Mouse (Mus musculus) lung, postnatal 0 days (tissue): ENCODE measurements at regions not wholly inside any gene's neighbourhood (a gene's known extent, or its start where the extent isn't known, plus 50 kb on each side); places are given as distances from the start of the nearest gene placed in this dataset.
A peak's percentile ranks its signal among the peaks of the same experiment; 100 is the strongest.

ENCODE experiments used
- ATAC-seq: fragments of 200-750 bp; cut with Nextera tagmentation; 2 replicates; pipeline ENCODE4 v1.8.0; 2017; ENCODE audit warnings: moderate library complexity
- DNase-seq: peaks from one replicate; pipeline ENCODE4 v3.0.0-alpha.2; 2016; ENCODE audit warnings: low spot score
- H3K27ac ChIP-seq: fragments of 300-500 bp; sonication (generic); 2 replicates; pipeline ENCODE4 v1.5.1; 2014; ENCODE audit warnings: antibody characterized with exemption, mild to moderate bottlenecking, low read length, mixed read lengths
- H3K27me3 ChIP-seq: fragments of 300-500 bp; sonication (generic); replicated peaks from 2 replicates; pipeline ENCODE4 v1.6.1; 2014; ENCODE audit warnings: low read length, mixed read lengths; ENCODE audit not compliant: insufficient read depth
- H3K36me3 ChIP-seq: fragments of 300-500 bp; sonication (generic); 2 replicates; pipeline ENCODE4 v1.6.1; 2014; ENCODE audit warnings: low read length, mixed read lengths; ENCODE audit not compliant: insufficient read depth
- H3K4me1 ChIP-seq: fragments of 300-500 bp; sonication (generic); 2 replicates; pipeline ENCODE4 v1.6.1; 2014; ENCODE audit warnings: antibody characterized with exemption, low read depth, low read length, mixed read lengths; ENCODE audit not compliant: insufficient read depth
- H3K4me2 ChIP-seq: fragments of 300-500 bp; sonication (generic); replicated peaks from 2 replicates; pipeline ENCODE4 v1.6.1; 2014; ENCODE audit warnings: low read depth, mild to moderate bottlenecking, low read length, moderate library complexity, mixed read lengths
- H3K4me3 ChIP-seq: fragments of 300-500 bp; sonication (generic); 2 replicates; pipeline ENCODE4 v1.5.1; 2014; ENCODE audit warnings: low read depth, low read length
- H3K9ac ChIP-seq: fragments of 300-500 bp; sonication (generic); replicated peaks from 2 replicates; pipeline ENCODE4 v1.6.1; 2014; ENCODE audit warnings: low read depth, mild to moderate bottlenecking
- H3K9me3 ChIP-seq: fragments of 300-500 bp; sonication (generic); 2 replicates; pipeline ENCODE4 v1.6.1; 2016; ENCODE audit warnings: low read length, mixed read lengths
- CTCF ChIP-seq: IDR thresholded peaks from 2 replicates; pipeline ENCODE4 v1.5.1; 2016; ENCODE audit warnings: antibody characterized with exemption, mild to moderate bottlenecking
- EP300 ChIP-seq: IDR thresholded peaks from 2 replicates; pipeline ENCODE4 v1.6.1; 2016; ENCODE audit warnings: antibody characterized with exemption, mild to moderate bottlenecking, control low read depth
- WGBS: fragments of 180-500 bp; shearing (Covaris S2); extraction: QIAGEN DNeasy Blood & Tissue Kit; methylation state at CpG from one replicate; pipeline ENCODE4 v1.1.7; 2014; 5-methylcytosine and 5-hydroxymethylcytosine counted together

GRCm38 (mm10) chr11:25026786-25027185, 948.9 kb downstream of the Bcl11a start:
- no peak overlapping the region for H3K4me3 ChIP-seq
- 49% methylated on average over 4 of the region's 4 CpGs for WGBS
- DNase-seq: no peak
- no peaks in the 10 kb centered on the region for H3K27me3 ChIP-seq
- H3K27ac ChIP-seq: no peak overlapping the region
- no peaks in the 10 kb centered on the region for H3K4me1 ChIP-seq
- no peak overlapping the region for H3K9ac ChIP-seq
- no peaks in the 10 kb centered on the region for H3K9me3 ChIP-seq
- TF ChIP-seq EP300: no peak
- no peak for TF ChIP-seq CTCF
- H3K4me2 ChIP-seq: no peak overlapping the region
- no peak for ATAC-seq
- H3K36me3 ChIP-seq: no peaks in the 10 kb centered on the region

- Histone ChIP-seq H3K4me2 (no peak overlapping the region), H3K9ac (no peak overlapping the region), H3K4me3 (no peak overlapping the region), H3K27me3 (no peaks in the 10 kb centered on the region), H3K27ac (no peak overlapping the region), H3K4me1 (no peaks in the 10 kb centered on the region), H3K9me3 (no peaks in the 10 kb centered on the region), H3K36me3 (no peaks in the 10 kb centered on the region)
- 24% methylated on average over 4 of the region's 4 CpGs for WGBS
- TF ChIP-seq EP300 (no peak), CTCF (no peak)
- DNase-seq (no peak), ATAC-seq (no peak)
Observed at GRCm38 (mm10) chr11:25040983-25041382, 963.1 kb downstream of the Bcl11a start.

- no peaks in the 10 kb centered on the region for H3K9me3 ChIP-seq
- no peak for TF ChIP-seq EP300
- TF ChIP-seq CTCF: no peak
- H3K27me3 ChIP-seq: no peaks in the 10 kb centered on the region
- ATAC-seq: no peak
- no peak overlapping the region for H3K27ac ChIP-seq
- 67% methylated on average over 3 of the region's 3 CpGs for WGBS
- H3K4me1 ChIP-seq: no peaks in the 10 kb centered on the region
- no peak overlapping the region for H3K4me3 ChIP-seq
- no peaks in the 10 kb centered on the region for H3K36me3 ChIP-seq
- DNase-seq: no peak
- no peak overlapping the region for H3K9ac ChIP-seq
- no peak overlapping the region for H3K4me2 ChIP-seq
Observed at GRCm38 (mm10) chr11:25042763-25043162, 964.9 kb downstream of the Bcl11a start.

GRCm38 (mm10) chr11:25045339-25045738, 967.5 kb downstream of the Bcl11a start:
- TF ChIP-seq CTCF (no peak), EP300 (no peak)
- 49% methylated on average over 3 of the region's 3 CpGs for WGBS
- ATAC-seq: no peak
- Histone ChIP-seq H3K9me3 (no peaks in the 10 kb centered on the region), H3K4me3 (no peak overlapping the region), H3K9ac (no peak overlapping the region), H3K4me1 (no peaks in the 10 kb centered on the region), H3K27ac (no peak overlapping the region), H3K4me2 (no peak overlapping the region), H3K36me3 (no peaks in the 10 kb centered on the region), H3K27me3 (no peaks in the 10 kb centered on the region)
- DNase-seq: no peak

- H3K4me2 ChIP-seq: no peak overlapping the region
- H3K4me3 ChIP-seq: no peak overlapping the region
- no peaks in the 10 kb centered on the region for H3K27me3 ChIP-seq
- 55% methylated on average over 7 of the region's 7 CpGs for WGBS
- no peaks in the 10 kb centered on the region for H3K36me3 ChIP-seq
- ATAC-seq: no peak
- H3K9me3 ChIP-seq: no peaks in the 10 kb centered on the region
- no peaks in the 10 kb centered on the region for H3K4me1 ChIP-seq
- H3K9ac ChIP-seq: no peak overlapping the region
- TF ChIP-seq CTCF (peak; percentile 47), EP300 (no peak)
- peak; percentile 6 for DNase-seq
- no peak overlapping the region for H3K27ac ChIP-seq
Observed at GRCm38 (mm10) chr11:25045977-25046376, 968.1 kb downstream of the Bcl11a start.

GRCm38 (mm10) chr11:25055698-25056097, 977.8 kb downstream of the Bcl11a start:
- no peak for ATAC-seq
- Histone ChIP-seq H3K4me2 (no peak overlapping the region), H3K4me1 (no peaks in the 10 kb centered on the region), H3K9ac (no peak overlapping the region), H3K27ac (no peak overlapping the region), H3K9me3 (no peaks in the 10 kb centered on the region), H3K4me3 (no peak overlapping the region), H3K27me3 (no peaks in the 10 kb centered on the region), H3K36me3 (no peaks in the 10 kb centered on the region)
- no peak for DNase-seq
- TF ChIP-seq CTCF: no peak
- TF ChIP-seq EP300: no peak
- WGBS: 65% methylated on average over 2 of the region's 2 CpGs

GRCm38 (mm10) chr11:25057093-25057521, 979.3 kb downstream of the Bcl11a start:
- Histone ChIP-seq H3K4me2 (no peak overlapping the region), H3K4me3 (no peak overlapping the region), H3K4me1 (no peaks in the 10 kb centered on the region), H3K27me3 (no peaks in the 10 kb centered on the region), H3K9ac (no peak overlapping the region), H3K9me3 (no peaks in the 10 kb centered on the region), H3K36me3 (no peaks in the 10 kb centered on the region), H3K27ac (no peak overlapping the region)
- ATAC-seq (no peak), DNase-seq (no peak)
- 8% methylated on average over 7 of the region's 7 CpGs for WGBS
- no peak for TF ChIP-seq CTCF
